Mouse (Mus musculus): ENCODE measurements at regions not wholly inside any gene's neighbourhood (a gene's known extent, or its start where the extent isn't known, plus 50 kb on each side); places are given as distances from the start of the nearest gene placed in this dataset.

- no peak for DNase-seq (ENCODE audit: low read depth)
These were observed 62.5 kb upstream of the Ube2e1 start for GRCm38 (mm10) chr14:18394071-18394745.

- no peak for DNase-seq (ENCODE audit: low read depth)
These were observed 60.3 kb upstream of the Ube2e1 start for GRCm38 (mm10) chr14:18391824-18392486.

- DNase-seq (ENCODE audit: low read depth) = no peak
These were observed 57.7 kb upstream of the Ube2e1 start for GRCm38 (mm10) chr14:18389390-18389789.

- DNase-seq (ENCODE audit: low read depth) = no peak
These were observed 54.5 kb upstream of the Ube2e1 start for GRCm38 (mm10) chr14:18385953-18386668.
